Mouse (Mus musculus) urinary bladder, postnatal 25 days (tissue): ENCODE results near the gene Gm8247.
"Not testable (repeated sequence)": the region's sequence is repeated elsewhere in the genome, so short reads cannot be mapped to it uniquely, and the experiment has no call there.

Experiments
- DNase-seq: peaks from one replicate; pipeline ENCODE4 v3.0.0; 2022; ENCODE audit warnings: low spot score

Gene Gm8247

DNA sequence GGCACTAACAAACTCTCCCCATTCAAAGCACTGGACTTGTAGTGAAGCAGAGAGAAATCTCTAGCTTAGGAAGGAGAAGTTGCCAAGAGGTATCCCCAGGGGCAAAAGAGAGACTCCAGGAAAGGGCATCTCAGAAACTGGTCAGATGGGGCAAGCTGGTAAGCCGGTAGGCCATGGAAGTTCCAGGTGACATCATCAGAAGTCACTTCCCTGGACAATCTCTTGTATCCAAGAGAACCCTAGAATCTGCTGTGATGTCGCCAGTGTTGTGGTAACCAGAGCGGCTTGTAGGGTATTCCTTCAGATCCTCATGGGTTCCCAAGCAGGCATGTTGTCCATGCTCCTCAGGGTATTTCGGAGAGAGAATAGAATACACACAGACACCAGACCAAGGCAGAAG is at the start of gene Gm8247:
Gene Gm8247 (plus strand): TSS at position 301 of the 400 bp plus-strand sequence.
- not testable (repeated sequence) for DNase-seq

- DNase-seq: not testable (repeated sequence)
These were observed 35.0 kb upstream of the Gm8247 start for GRCm38 (mm10) chr14:44547961-44548360.

DNA sequence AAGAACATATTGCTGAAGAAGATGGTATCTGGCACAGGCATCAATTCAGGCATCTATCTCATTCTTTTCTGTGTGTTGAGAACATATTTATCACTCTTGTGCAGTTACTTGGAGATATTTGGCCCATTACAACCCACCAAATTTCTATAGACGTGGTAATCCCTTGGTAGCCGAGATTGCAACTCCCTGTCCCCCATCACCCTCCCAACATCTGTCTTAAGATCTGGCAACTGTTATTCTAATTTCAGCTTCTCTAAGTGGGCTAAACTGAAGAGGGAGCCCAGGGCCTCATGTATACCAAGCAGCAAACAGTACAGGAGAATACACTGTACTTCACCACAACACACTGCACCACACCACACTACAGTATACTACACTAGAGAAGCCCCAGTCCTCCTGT is 8.8 kb downstream of the Gm8247 start:
- not testable (repeated sequence) for DNase-seq

DNA sequence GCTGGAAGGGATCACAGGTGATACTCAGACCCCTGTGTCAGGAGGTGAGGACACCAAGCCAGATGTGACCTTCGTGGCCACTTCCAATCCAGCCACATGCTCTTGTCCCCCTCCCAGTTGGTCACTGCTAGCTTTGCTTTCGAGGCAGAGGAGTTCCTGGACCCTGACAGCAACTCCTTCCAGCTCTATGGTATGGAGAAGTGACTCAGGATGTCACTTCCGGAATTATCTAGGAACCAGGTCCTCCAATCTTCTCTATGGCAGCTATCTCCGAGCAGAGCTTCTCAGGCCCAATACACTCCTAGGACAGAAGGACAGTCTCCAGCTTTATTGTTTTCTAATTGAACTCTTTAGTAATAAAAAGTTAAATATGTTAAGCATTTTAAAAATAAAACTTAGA is 44.8 kb downstream of the Gm8247 start, which contains the start of gene Gm5624:
Gene Gm5624 (minus strand): TSS at position 202 of the 400 bp plus-strand sequence.
- not testable (repeated sequence) for DNase-seq
